Mouse (Mus musculus): ENCODE data around the gene Kif21b. TPM values are rescaled to one million over a fixed set of nuclear protein-coding genes. Genes with fewer than 3 reads are reported as not detected.

Gene Kif21b
- total RNA-seq, 2 experiments from 2014 or later: 4.1 to 5.8 TPM

DNA sequence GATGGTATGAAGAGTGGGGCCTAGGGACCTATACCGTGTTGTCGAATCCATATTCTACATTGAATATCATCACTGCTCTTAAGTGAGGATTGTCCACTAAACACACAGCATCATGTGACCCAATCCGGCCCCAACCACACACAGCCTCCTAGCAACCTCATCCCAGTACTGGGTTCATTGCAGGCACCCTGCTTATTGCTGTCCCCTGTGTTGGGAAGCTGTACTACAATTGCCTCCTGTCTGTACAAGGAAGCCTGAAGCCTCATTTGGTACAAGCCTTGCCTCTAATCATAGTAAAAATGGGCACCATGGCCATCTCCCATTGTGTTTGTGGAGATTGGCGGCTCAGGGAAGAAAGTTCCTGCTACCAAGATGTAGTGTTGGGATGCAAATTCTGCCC lies 25.1 kb downstream of the Kif21b start:
- DNase-seq (ENCODE audit: low spot score in 2 of 2): no peak

GRCm38 (mm10) chr1:136156951-136157350 lies 25.8 kb downstream of the Kif21b start:
- no peak for DNase-seq (ENCODE audit: low spot score in 2 of 2)

GRCm38 (mm10) chr1:136159830-136160229 lies 28.6 kb downstream of the Kif21b start:
- DNase-seq (ENCODE audit: low spot score in 2 of 2): no peak

DNA sequence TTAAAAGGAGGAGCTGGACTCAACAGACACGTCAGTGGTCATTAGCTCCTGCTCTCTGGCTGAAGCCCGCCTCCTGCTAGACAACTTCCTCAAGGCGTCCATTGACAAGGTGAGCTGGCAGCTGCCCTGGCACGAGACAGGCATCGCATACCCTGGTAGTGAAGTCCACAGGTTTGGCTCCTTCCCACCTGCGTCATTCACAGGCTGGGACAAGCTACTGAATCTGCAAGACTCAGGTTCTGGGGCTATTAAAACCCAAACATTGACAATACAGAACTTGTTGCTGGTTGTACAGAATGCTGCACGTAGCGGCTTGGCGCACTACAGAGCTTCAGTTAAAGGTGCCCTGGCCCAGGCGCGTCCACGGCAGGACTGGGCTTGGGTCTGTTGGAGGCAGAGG lies 29.1 kb downstream of the Kif21b start:
- DNase-seq (ENCODE audit: low spot score in 2 of 2): no peak

DNA sequence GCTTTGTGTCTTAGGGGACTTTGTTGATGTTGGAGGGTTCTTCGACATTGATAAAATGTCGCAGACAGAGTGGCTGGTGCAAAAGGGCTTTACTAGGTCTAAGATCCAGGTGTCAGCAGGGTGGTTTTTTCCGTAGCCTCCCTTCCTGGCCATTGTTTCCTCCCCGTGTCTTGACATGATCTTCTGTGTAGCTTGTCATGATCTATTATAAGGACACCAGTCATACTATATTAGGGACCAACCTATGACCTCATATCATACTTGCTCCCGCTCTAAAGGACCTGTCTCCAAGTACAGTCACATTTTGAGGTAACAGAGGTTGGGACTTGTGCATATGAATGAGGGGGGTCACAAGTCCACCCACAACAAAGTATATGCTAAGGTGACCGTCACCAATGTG lies 29.7 kb downstream of the Kif21b start:
- DNase-seq (ENCODE audit: low spot score in 2 of 2): no peak

- no peak for DNase-seq (ENCODE audit: low spot score in 2 of 2)
Observed at GRCm38 (mm10) chr1:136161333-136161921, 30.2 kb downstream of the Kif21b start.

- DNase-seq (ENCODE audit: low spot score in 2 of 2): no peak
Observed at GRCm38 (mm10) chr1:136165436-136165835, 34.2 kb downstream of the Kif21b start.

- DNase-seq (ENCODE audit: low spot score in 2 of 2): no peak
Observed at GRCm38 (mm10) chr1:136167657-136168056, 36.5 kb downstream of the Kif21b start.

GRCm38 (mm10) chr1:136170109-136170508 lies 38.9 kb downstream of the Kif21b start:
- peak in 1 of 2 experiments; percentile 40 for DNase-seq (ENCODE audit: low spot score in 2 of 2)

DNA sequence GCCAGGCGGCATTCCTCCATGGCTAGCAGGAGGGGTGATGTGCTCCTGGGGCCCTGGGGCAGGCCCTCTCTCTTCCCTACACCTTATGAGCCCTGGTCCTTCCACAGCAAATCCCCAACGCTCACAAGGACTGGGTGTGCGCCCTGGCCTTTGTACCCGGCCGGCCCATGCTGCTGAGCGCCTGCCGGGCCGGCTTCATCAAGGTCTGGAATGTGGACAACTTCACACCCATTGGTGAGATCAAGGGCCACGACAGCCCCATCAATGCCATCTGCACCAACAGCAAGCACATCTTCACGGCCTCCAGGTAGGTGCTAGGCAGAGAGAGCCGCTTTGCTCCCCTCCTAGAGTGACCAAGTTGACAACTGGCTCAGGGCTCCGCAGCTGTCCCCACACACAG lies 41.5 kb downstream of the Kif21b start:
- no peak for DNase-seq (ENCODE audit: low spot score in 2 of 2)

GRCm38 (mm10) chr1:136174101-136174606 lies 43.0 kb downstream of the Kif21b start:
- no peak for DNase-seq (ENCODE audit: low spot score in 2 of 2)

- no peak for DNase-seq (ENCODE audit: low spot score in 2 of 2)
Observed at GRCm38 (mm10) chr1:136175183-136175582, 44.0 kb downstream of the Kif21b start.

- no peak for DNase-seq (ENCODE audit: low spot score in 2 of 2)
Observed at GRCm38 (mm10) chr1:136177085-136177484, 45.9 kb downstream of the Kif21b start.

GRCm38 (mm10) chr1:136178741-136179140 lies 47.6 kb downstream of the Kif21b start:
- no peak for DNase-seq (ENCODE audit: low spot score in 2 of 2)

DNA sequence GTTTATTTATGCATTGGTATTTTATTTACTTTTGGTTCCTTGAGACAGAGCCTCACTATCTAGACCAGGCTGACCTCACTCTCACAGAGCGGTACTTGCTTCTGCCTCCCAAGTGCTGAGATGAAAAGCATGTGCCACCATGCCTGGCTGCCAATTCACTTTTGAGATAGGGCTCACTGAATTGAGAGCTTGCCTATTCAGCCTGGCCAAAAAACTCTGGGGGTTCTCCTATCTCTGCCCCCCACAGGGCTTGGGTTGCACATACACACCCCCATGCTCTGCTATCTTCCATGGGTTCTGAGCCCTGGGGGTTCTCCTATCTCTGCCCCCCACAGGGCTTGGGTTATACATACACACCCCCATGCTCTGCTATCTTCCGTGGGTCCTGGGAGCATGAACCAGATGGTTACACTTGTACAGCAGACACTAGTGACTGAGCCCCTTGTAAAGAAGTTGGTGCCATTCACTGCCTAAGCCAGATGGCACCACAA lies 48.4 kb downstream of the Kif21b start:
- DNase-seq (ENCODE audit: low spot score in 2 of 2): no peak

DNA sequence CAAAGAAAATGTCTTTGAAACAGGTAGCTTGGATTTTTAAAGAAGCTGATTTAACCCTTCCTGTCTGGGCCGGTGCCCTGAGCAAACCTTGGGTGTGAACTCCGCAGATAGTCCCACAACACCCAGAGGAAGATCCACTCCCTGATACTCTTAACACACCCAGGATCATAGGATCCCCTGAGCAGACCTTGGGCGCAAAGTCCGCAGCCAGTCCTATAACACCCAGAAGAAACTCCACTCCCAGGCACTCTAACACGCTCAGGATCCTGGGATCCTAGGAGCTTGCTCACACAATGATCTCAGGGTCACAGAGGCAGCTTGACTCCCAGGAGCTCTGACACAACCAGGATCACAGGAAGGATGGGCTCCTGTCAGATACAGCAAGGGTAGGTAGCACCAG lies 58.8 kb downstream of the Kif21b start:
- no peak for DNase-seq (ENCODE audit: low spot score in 2 of 2)

DNA sequence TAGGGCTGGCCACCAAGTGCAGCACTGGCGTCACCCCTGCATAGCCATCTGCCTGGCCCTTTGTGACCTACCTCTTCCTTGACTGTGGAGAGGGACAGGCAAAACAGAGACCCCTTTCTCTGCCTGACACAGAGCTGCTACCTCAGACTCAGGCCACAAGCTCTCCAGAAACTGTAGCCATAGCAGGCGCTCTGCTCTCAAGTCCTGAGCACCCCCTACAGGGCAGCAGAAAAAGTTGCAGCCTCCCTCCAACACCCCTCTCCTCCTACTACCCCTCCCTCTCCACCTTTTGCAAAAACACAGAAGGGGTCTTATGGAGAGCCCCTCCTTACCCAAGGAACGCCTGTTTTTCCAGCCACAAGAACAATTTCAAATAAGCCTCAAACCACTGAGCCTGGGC lies 81.6 kb downstream of the Kif21b start, which contains the start of gene Mroh3:
Gene Mroh3, minus strand, starts transcription at position 26 of the 400 bp plus-strand sequence.
- no peak for DNase-seq (ENCODE audit: low spot score in 2 of 2)

DNA sequence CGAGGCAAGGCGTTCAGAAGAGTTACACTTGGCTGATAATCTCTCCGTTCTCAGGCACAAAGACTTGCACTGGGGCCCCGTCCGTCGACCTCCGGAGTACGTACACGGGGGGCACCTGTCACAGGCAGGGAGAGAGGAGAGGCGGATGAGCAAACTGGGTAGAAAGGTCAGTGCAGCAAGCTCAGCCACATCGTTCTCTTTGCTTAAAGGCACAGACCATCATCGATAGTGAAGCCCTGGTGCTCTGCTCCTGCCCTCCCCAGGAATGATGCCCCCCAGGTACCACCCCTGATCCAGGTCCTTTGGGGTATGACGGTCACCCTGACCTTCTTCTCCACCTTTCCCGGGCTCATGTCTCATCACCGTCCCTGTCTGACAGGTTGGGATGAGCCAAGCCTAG lies 83.1 kb downstream of the Kif21b start:
- DNase-seq (ENCODE audit: low spot score in 2 of 2): no peak

DNA sequence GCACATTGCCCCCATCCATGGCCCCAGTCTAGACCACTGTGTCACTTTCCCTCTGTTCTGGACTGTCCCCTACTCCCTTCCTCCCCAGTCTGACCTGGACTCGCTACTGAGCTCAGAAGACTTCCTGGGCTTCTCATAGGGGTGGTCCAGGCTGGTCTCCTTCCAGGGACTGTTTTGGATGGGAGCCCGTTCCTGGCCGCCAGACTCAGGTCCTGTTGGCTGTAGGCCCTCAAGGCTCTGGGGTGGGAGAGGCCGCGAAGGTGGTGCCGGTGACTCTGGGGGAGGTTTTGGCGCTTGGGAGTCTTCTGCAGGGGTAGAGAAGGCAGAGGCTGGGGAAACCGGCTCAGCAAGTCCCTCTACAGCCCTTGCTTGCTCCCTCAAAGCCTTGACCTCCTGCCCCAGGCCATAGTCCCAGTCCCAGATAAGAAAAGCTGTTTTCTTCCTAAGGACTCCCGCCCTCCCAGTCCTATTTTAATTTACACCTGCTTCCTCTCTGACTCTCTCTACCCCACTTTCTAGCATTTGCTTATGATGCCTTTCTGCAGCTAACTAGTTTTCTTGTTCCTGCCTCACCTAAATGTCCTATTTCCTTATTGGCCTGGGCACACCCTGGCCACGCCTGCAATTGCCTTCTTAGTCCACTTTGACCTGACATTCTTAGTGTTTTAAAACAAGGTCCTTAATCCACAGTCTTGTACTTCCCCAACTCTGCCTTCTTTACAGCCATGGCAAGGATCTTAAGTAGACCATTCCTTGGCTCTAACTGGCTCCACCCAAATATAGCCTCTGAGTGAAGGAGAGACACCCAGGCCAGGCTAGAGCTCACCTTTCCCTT lies 89.1 kb downstream of the Kif21b start:
- DNase-seq (ENCODE audit: low spot score in 2 of 2): no peak

DNA sequence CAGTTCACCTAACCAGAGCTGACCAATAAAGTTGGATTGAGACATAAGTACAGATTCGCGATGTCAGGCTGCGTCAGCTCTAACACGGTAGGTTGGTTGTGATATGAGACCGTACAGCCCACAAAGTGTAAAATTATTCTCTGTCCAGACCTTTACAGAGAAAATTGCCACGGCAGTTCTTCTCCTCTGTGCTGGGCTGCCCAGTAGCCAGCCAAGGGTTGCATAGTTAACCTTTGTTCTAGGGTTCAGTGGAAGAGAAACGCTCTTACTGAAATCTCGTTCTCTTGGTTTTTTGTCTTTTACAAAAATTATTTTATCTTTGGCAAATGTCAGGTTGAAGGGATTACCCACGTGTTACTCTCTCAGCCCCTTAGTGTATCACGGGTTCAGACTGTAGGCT lies 91.2 kb downstream of the Kif21b start:
- DNase-seq (ENCODE audit: low spot score in 2 of 2): no peak

DNA sequence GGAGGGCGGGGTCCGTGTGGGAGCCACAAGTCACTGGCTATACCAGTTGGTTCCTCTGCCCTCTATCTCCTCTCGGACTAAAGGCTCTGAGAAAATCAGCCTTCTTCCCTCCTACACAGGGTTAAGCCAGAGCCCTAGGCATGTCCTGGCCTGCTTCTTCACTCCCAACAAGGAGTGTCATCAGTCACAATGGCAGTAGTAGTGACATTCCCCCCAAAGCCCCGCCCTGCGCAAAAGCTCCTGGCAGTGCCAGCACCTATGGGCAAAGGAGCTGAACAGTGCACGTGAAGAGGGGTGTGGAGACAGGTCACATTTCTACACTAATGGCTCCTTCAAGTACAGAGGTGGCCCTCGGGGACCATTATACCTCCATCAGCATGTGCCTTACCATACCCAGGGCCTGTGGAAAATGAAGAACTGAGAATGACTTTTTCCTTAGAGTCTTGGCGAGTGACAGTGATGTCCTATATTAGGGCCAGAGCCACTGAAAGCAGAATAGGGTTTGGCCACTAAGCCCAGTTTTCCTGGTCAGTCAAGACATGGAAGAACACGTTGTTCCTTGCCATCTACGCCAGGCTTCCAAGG lies 92.7 kb downstream of the Kif21b start:
- DNase-seq (ENCODE audit: low spot score in 2 of 2): no peak

GRCm38 (mm10) chr1:136225846-136226245 lies 94.7 kb downstream of the Kif21b start:
- no peak for DNase-seq (ENCODE audit: low spot score in 2 of 2)
